Mouse (Mus musculus): ENCODE measurements at regions not wholly inside any gene's neighbourhood (a gene's known extent, or its start where the extent isn't known, plus 50 kb on each side); places are given as distances from the start of the nearest gene placed in this dataset.

GRCm38 (mm10) chr3:131056893-131057660, 53.2 kb upstream of the Lef1 start:
- no peak for ATAC-seq (ENCODE audit: insufficient number of reproducible peaks, low FRiP score, low TSS enrichment)

- no peak for ATAC-seq (ENCODE audit: insufficient number of reproducible peaks, low FRiP score, low TSS enrichment)
Observed at GRCm38 (mm10) chr3:131054241-131054972, 55.9 kb upstream of the Lef1 start.

- no peak for ATAC-seq (ENCODE audit: insufficient number of reproducible peaks, low FRiP score, low TSS enrichment)
Observed at GRCm38 (mm10) chr3:131047716-131048115, 62.6 kb upstream of the Lef1 start.

GRCm38 (mm10) chr3:131046412-131046811, 63.9 kb upstream of the Lef1 start:
- no peak for ATAC-seq (ENCODE audit: insufficient number of reproducible peaks, low FRiP score, low TSS enrichment)

GRCm38 (mm10) chr3:131040214-131040825, 70.0 kb upstream of the Lef1 start:
- ATAC-seq (ENCODE audit: insufficient number of reproducible peaks, low FRiP score, low TSS enrichment), result no peak

- no peak for ATAC-seq (ENCODE audit: insufficient number of reproducible peaks, low FRiP score, low TSS enrichment)
Observed at GRCm38 (mm10) chr3:131037095-131037494, 73.2 kb upstream of the Lef1 start.

GRCm38 (mm10) chr3:131034774-131035173, 75.5 kb upstream of the Lef1 start:
- ATAC-seq (ENCODE audit: insufficient number of reproducible peaks, low FRiP score, low TSS enrichment), result no peak

GRCm38 (mm10) chr3:131026336-131026735, 83.9 kb upstream of the Lef1 start:
- ATAC-seq (ENCODE audit: insufficient number of reproducible peaks, low FRiP score, low TSS enrichment), result no peak

- 0 out of 2 replicates have a peak, but pooled peaks have one; percentile 33 for ATAC-seq (ENCODE audit: insufficient number of reproducible peaks, low FRiP score, low TSS enrichment)
Observed at GRCm38 (mm10) chr3:131019163-131019956, 90.9 kb upstream of the Lef1 start.

- ATAC-seq (ENCODE audit: insufficient number of reproducible peaks, low FRiP score, low TSS enrichment), result no peak
Observed at GRCm38 (mm10) chr3:131017899-131018298, 92.4 kb upstream of the Lef1 start.

GRCm38 (mm10) chr3:131016104-131016503, 94.2 kb upstream of the Lef1 start:
- ATAC-seq (ENCODE audit: insufficient number of reproducible peaks, low FRiP score, low TSS enrichment), result no peak

GRCm38 (mm10) chr3:131014092-131014716, 96.1 kb upstream of the Lef1 start:
- no peak for ATAC-seq (ENCODE audit: insufficient number of reproducible peaks, low FRiP score, low TSS enrichment)

GRCm38 (mm10) chr3:131000701-131001100, 109.6 kb upstream of the Lef1 start:
- ATAC-seq (ENCODE audit: insufficient number of reproducible peaks, low FRiP score, low TSS enrichment), result no peak

- ATAC-seq (ENCODE audit: insufficient number of reproducible peaks, low FRiP score, low TSS enrichment), result no peak
Observed at GRCm38 (mm10) chr3:131000252-131000651, 110.0 kb upstream of the Lef1 start.

GRCm38 (mm10) chr3:130999818-131000217, 110.5 kb upstream of the Lef1 start:
- ATAC-seq (ENCODE audit: insufficient number of reproducible peaks, low FRiP score, low TSS enrichment), result no peak

GRCm38 (mm10) chr3:130998433-130998832, 111.8 kb upstream of the Lef1 start:
- ATAC-seq (ENCODE audit: insufficient number of reproducible peaks, low FRiP score, low TSS enrichment), result no peak

GRCm38 (mm10) chr3:130996786-130997185, 113.5 kb upstream of the Lef1 start:
- no peak for ATAC-seq (ENCODE audit: insufficient number of reproducible peaks, low FRiP score, low TSS enrichment)

GRCm38 (mm10) chr3:130991971-130992370, 118.3 kb upstream of the Lef1 start:
- no peak for ATAC-seq (ENCODE audit: insufficient number of reproducible peaks, low FRiP score, low TSS enrichment)

GRCm38 (mm10) chr3:130986708-130987107, 123.6 kb upstream of the Lef1 start:
- ATAC-seq (ENCODE audit: insufficient number of reproducible peaks, low FRiP score, low TSS enrichment), result no peak

- ATAC-seq (ENCODE audit: insufficient number of reproducible peaks, low FRiP score, low TSS enrichment), result no peak
Observed at GRCm38 (mm10) chr3:130986101-130986500, 124.2 kb upstream of the Lef1 start.

Measured in cerebellum, adult (tissue).